Mouse (Mus musculus) right cerebral cortex, adult 2 months (tissue): ENCODE measurements around the gene Spg20.

Experiments
- DNase-seq, 2 experiments: peaks; one replicate each; pipeline ENCODE4 v3.0.0; 2021 to 2022; ENCODE audit warnings: low spot score in 2 of 2

Spg20 gene

GRCm38 (mm10) chr3:55097186-55097585, 14.7 kb upstream of the Spg20 start:
- no peak for DNase-seq

- no peak for DNase-seq
Measured at GRCm38 (mm10) chr3:55098014-55098413, 13.9 kb upstream of the Spg20 start.

- no peak for DNase-seq
Measured at GRCm38 (mm10) chr3:55098990-55099389, 12.9 kb upstream of the Spg20 start.

- no peak for DNase-seq
Measured at GRCm38 (mm10) chr3:55101092-55101491, 10.8 kb upstream of the Spg20 start.

- DNase-seq: no peak
Measured at GRCm38 (mm10) chr3:55105372-55106023, 6.4 kb upstream of the Spg20 start.

GRCm38 (mm10) chr3:55106051-55106450, 5.9 kb upstream of the Spg20 start:
- peak in 1 of 2 experiments; percentile 19 for DNase-seq

- no peak for DNase-seq
Measured at GRCm38 (mm10) chr3:55109097-55109496, 2.8 kb upstream of the Spg20 start.

GRCm38 (mm10) chr3:55112710-55113415, 955 bp downstream of the Spg20 start:
- DNase-seq: no peak

GRCm38 (mm10) chr3:55114313-55115065, 2.6 kb downstream of the Spg20 start:
- no peak for DNase-seq

- no peak for DNase-seq
Measured at GRCm38 (mm10) chr3:55115071-55115470, 3.2 kb downstream of the Spg20 start.

GRCm38 (mm10) chr3:55115989-55116388, 4.1 kb downstream of the Spg20 start:
- DNase-seq: no peak

- DNase-seq: no peak
Measured at GRCm38 (mm10) chr3:55119275-55119898, 7.5 kb downstream of the Spg20 start.

GRCm38 (mm10) chr3:55122336-55122870, 10.5 kb downstream of the Spg20 start:
- no peak for DNase-seq

GRCm38 (mm10) chr3:55123064-55123463, 11.2 kb downstream of the Spg20 start:
- no peak for DNase-seq

GRCm38 (mm10) chr3:55129181-55129692, 17.3 kb downstream of the Spg20 start:
- no peak for DNase-seq

GRCm38 (mm10) chr3:55131576-55132233, 19.8 kb downstream of the Spg20 start:
- no peak for DNase-seq

GRCm38 (mm10) chr3:55137039-55137438, 25.1 kb downstream of the Spg20 start, which contains the start of gene Ccdc169:
Gene Ccdc169 (plus strand): TSS chr3:55137339.
- no peak for DNase-seq

GRCm38 (mm10) chr3:55139837-55140236, 27.9 kb downstream of the Spg20 start:
- DNase-seq: no peak

GRCm38 (mm10) chr3:55141401-55141800, 29.5 kb downstream of the Spg20 start:
- no peak for DNase-seq

- no peak for DNase-seq
Measured at GRCm38 (mm10) chr3:55144916-55145315, 33.0 kb downstream of the Spg20 start.

GRCm38 (mm10) chr3:55146441-55146840, 34.5 kb downstream of the Spg20 start:
- no peak for DNase-seq
